Comparison of ENCODE assay signal across 16 mouse cellular contexts in the genomic region with DNA sequence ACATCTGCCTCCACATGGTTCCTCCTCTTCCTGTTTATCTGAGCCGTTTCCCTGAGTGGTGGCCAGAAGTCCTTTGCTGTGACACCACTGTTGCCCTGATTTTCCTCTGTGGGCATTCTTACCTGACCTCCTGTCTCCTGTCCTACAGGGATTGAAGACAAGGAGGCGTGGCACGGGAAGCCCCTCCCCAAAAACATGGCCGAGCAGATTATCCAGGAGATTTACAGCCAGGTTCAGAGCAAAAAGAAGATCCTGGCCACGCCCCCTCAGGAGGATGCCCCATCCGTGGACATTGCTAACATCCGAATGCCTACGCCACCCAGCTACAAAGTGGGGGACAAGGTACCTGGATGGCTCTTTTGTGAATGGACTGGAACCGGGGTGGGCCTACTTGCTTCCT. TPM values are rescaled to one million over a fixed set of nuclear protein-coding genes. Genes with fewer than 3 reads are reported as not detected.
DNase-seq lines count a peak whose midpoint lies in the region; TF ChIP-seq lines count a peak whose summit lies in the region.
"Had no signal": no experiment of that assay in that cellular context is flagged by ENCODE, and none has a peak within 500 bp of the region (broad histone marks: within the 10 kb centered on the region; RNA-seq: fewer than 3 reads in every experiment).

No protein-coding gene starts in this region.

- peak; percentile 21 for DNase-seq in gastrocnemius, adult 2 months
- no peak for DNase-seq in gastrocnemius, postnatal 14 days
- peak; percentile 30 for DNase-seq in ES-CJ7 (ENCODE audit: low read depth, low spot score)
- peak; percentile 63 for DNase-seq in ZHBTc4 (ENCODE audit: low read depth, low spot score)
- no peak for DNase-seq in cerebellum, adult 9-10 months
- DNase-seq: adrenal gland, adult 2 months; adrenal gland, postnatal 10 days; adrenal gland, postnatal 25 days; B cell, adult 2 months; cerebellum, adult 11 months; cerebellum, adult 18-20 months; cerebellum, adult 8-10 months; cerebellum, postnatal 10 days; cerebellum, postnatal 25 days had no signal

- H3K27ac ChIP-seq in gastrocnemius, adult 2 months = no peak overlapping the region
- H3K27ac ChIP-seq: embryonic facial prominence, embryonic 10.5 days; embryonic facial prominence, embryonic 12.5 days had no signal

- no peak for TF ChIP-seq CTCF in gastrocnemius, adult 2 months (IDR thresholded peaks at IDR 0.05)

- H3K4me3 ChIP-seq in gastrocnemius, adult 2 months = no peak overlapping the region
- H3K4me3 ChIP-seq: embryonic facial prominence, embryonic 10.5 days; embryonic facial prominence, embryonic 12.5 days had no signal

- intact Hi-C loops in gastrocnemius, adult 2 months (cut with DNase I) = no loop called here
- intact Hi-C loops in gastrocnemius, postnatal 14 days (cut with DNase I; ENCODE audit: low total_unique reads) = no loop called here

RNA-seq across cellular contexts. Expression of a gene that starts 19.9 kb away (rescaled TPM):
- 10 to 100 TPM in 1 of 2 experiments, 1 to 10 TPM in 1; 8.0 to 15.0 TPM for total RNA-seq in gastrocnemius, adult 2 months (2021)
- 10 to 100 TPM; 13.7 to 19.7 TPM for total RNA-seq in gastrocnemius, postnatal 14 days (2021)

RNA-seq across cellular contexts. Expression of a gene that starts 58.0 kb away (rescaled TPM):
- 10 to 100 TPM in 1 of 2 experiments, 1 to 10 TPM in 1; 5.6 to 14.8 TPM for total RNA-seq in gastrocnemius, adult 2 months (2021)
- total RNA-seq in gastrocnemius, postnatal 14 days (2021) = 1 to 10 TPM; 7.8 to 9.1 TPM

Comparison
In these comparisons a context has a peak if more than half of its experiments do, and no peak if none do; other contexts are left out.
1. DNase-seq: peak in gastrocnemius, adult 2 months (single experiment), ES-CJ7 (single experiment) and ZHBTc4 (single experiment); none in gastrocnemius, postnatal 14 days (single experiment) and cerebellum, adult 9-10 months (single experiment).